Mouse (Mus musculus): Measurements from ENCODE around the gene Bik. TPM values are rescaled to one million over a fixed set of nuclear protein-coding genes. Genes with fewer than 3 reads are reported as not detected.

The Bik gene
- polyA plus RNA-seq, 2 experiments from 2014 or later, result 0.90 to 1.5 TPM

DNA sequence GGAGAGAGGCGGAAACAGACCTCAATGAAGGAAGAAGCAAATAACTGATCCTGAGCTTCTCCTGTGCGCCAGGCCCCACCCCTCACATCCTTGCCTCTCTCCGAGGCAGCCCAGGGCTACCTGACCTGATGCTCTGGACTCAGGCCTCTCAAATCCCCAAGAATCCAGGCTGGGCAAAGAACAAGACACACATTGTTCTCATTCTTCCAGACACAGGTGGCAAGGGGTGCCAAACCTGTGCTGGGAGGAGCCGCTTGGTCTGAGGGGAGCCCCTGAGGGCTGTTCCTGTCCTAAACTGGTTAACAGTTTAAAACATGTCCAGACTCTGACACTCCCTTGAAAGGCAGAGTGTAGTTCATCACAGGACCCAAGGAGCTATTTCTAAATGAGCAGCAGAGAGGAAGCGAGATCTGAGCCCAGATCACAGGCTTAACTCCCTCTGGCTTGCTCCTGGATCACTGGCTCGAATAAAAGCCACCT is 58.1 kb downstream of the Bik start:
- ATAC-seq, result no peak

GRCm38 (mm10) chr15:83590841-83591240 is 64.2 kb downstream of the Bik start:
- no peak for ATAC-seq

- ATAC-seq, result no peak
Measured at GRCm38 (mm10) chr15:83591758-83592157, 65.1 kb downstream of the Bik start.

- no peak for ATAC-seq
Measured at GRCm38 (mm10) chr15:83592260-83593188, 65.9 kb downstream of the Bik start.

DNA sequence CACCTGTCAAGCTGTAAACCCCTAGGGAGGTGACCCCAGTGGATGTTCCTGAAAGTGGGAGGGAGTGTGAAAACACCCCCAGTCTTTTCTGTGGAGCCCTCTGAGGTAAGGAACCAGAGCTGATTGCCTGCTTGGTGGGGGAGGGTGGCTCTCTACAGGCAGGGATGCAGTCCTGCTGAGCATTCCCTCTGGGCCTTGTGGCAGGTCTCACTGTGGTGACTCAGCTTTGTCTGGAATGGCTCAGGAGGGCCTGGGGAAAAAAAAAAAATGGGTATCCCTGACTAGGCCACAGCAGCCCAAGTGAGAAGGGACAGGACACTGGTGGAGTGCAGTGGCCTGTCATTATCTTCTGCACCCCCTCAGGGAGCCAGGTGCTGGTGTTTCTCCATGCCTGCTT is 66.5 kb downstream of the Bik start:
- ATAC-seq, result no peak

DNA sequence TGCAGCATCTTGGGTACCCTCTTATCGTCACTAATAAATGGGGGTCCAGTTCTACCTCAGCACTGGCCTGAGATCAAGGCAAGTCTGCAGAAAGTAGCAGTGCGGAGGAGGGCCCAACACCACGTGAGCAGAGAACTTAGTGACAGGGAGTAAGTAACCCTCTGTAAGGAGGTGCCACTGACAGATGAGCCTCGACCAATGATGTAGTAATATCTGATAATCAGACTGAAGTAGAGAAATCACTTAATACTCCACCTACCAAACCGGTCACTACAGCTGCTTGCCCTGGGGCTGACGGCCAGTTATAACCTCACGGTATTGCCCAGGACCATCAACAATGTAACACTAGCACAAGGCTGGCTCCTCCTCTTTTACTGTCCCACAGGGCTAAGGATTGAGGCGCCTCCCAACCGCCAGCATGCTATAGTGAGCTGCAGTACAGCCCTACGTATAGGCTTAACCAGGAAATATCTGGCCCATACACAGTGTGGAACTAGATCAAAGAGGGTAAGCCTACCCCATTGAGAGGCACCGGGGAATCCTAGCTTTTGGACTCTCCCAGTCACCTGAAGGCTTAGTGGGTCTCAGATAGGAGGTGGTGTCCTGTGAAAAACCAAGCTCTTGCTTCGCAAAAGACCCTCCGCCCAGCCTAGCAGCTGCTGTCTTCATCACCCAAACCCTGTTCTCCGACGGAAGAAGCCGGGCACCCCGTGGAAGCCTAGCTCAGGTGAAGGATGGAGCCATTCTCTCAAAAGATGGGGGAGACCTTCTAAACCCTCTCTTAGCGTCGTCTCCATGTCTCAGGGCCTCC is 67.2 kb downstream of the Bik start:
- ATAC-seq, result no peak

Other genes with a start within 250 kb of the Bik start
- 10 to 100 TPM in 1 of 2 experiments, 1 to 10 TPM in 1; 9.3 to 14.6 TPM for gene Arfgap3, start 176.6 kb upstream of the Bik start, polyA plus RNA-seq (2017; shearing (Covaris generic))
- 10 to 100 TPM; 18.3 to 26.6 TPM for gene Pacsin2, start 62.3 kb upstream of the Bik start, polyA plus RNA-seq (2017; shearing (Covaris generic))
- 10 to 100 TPM; 11.4 to 14.4 TPM for gene Ttll1, start 16.0 kb upstream of the Bik start, polyA plus RNA-seq (2017; shearing (Covaris generic))
- gene Tspo, start 36.7 kb downstream of the Bik start, polyA plus RNA-seq (2017; shearing (Covaris generic)), result 100 to 1,000 TPM; 259 to 323 TPM
- 1 to 10 TPM; 2.3 to 3.2 TPM for gene Mcat, start 36.9 kb downstream of the Bik start, polyA plus RNA-seq (2017; shearing (Covaris generic))
- 10 to 100 TPM in 1 of 2 experiments, 1 to 10 TPM in 1; 9.0 to 12.2 TPM for gene Ttll12, start 68.3 kb downstream of the Bik start, polyA plus RNA-seq (2017; shearing (Covaris generic))
- not detected for gene Scube1, start 198.2 kb downstream of the Bik start, polyA plus RNA-seq (2017; shearing (Covaris generic))

Measured in CD4-positive, CD25-positive, alpha-beta regulatory T cell, adult 4 months (primary cell).